Mouse (Mus musculus) liver, postnatal 0 days (tissue): ENCODE results near the gene Secisbp2.

ENCODE experiments used
- CTCF ChIP-seq: sonication (generic); IDR thresholded peaks from 2 replicates; pipeline ENCODE4 v1.5.1; 2016; ENCODE audit warnings: antibody characterized with exemption, low read depth
- EP300 ChIP-seq: IDR thresholded peaks from 2 replicates; pipeline ENCODE4 v1.6.1; 2016; ENCODE audit warnings: antibody characterized with exemption, low read depth, mild to moderate bottlenecking

DNA sequence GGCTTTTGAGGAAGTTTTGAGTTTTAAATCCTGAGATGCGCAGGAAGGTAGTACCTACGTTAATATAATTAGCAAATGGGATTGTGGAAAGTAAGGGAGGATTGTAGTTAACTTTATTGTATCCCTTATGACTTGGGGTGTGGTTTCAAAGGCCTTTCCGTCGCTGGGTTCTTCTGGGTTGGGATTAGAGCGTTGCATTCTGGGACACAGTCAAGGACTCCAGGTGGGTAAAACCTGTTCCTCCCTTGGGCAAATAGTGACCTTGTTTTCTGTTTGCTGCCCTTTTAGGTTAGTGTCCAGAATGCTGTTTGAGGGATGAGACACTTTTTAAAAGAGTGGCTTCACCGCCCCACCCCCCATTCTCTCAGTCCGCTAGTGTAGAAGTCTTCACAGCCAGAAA lies 5.6 kb upstream of the Secisbp2 start:
- no peak for TF ChIP-seq CTCF
- TF ChIP-seq EP300: peak; percentile 28; the same call in 1 of the 2 replicates
